Mouse (Mus musculus) CH12F3 (cell line): Measurements from ENCODE around the gene Psmc5.

Source experiments
- in situ Hi-C: fragments of 300-500 bp; cut with MboI; formaldehyde crosslinking; loops from 2 replicates; pipeline ENCODE4 v1.14.3; 2020; ENCODE audit warnings: low sequenced_read_pairs

Gene Psmc5

GRCm38 (mm10) chr11:106305348-106306064 is 49.6 kb downstream of the Psmc5 start:
- in situ Hi-C loops, result no loop called here

GRCm38 (mm10) chr11:106306065-106306385 is 50.1 kb downstream of the Psmc5 start:
- in situ Hi-C loops, result no loop called here

GRCm38 (mm10) chr11:106306758-106307157 is 50.8 kb downstream of the Psmc5 start:
- in situ Hi-C loops, result no loop called here

- in situ Hi-C loops, result no loop called here
Measured at GRCm38 (mm10) chr11:106307432-106307831, 51.5 kb downstream of the Psmc5 start.

GRCm38 (mm10) chr11:106308162-106308561 is 52.2 kb downstream of the Psmc5 start:
- in situ Hi-C loops, result no loop called here

GRCm38 (mm10) chr11:106310123-106310522 is 54.2 kb downstream of the Psmc5 start:
- in situ Hi-C loops, result no loop called here
